Mouse (Mus musculus): ENCODE data around the gene Mier2. TPM values are rescaled to one million over a fixed set of nuclear protein-coding genes. Genes with fewer than 3 reads are reported as not detected.

Mier2 gene
- total RNA-seq, 2 experiments from 2014 or later, result 30.4 to 33.4 TPM

GRCm38 (mm10) chr10:79574796-79575195 is 19.8 kb upstream of the Mier2 start:
- no peak for DNase-seq

GRCm38 (mm10) chr10:79574350-79574749 is 19.4 kb upstream of the Mier2 start:
- DNase-seq, result peak in 1 of 2 experiments; percentile 20

- no peak for DNase-seq
Observed at GRCm38 (mm10) chr10:79573611-79574010, 18.6 kb upstream of the Mier2 start.

- no peak for DNase-seq
Observed at GRCm38 (mm10) chr10:79571314-79571713, 16.3 kb upstream of the Mier2 start.

- no peak for DNase-seq
Observed at GRCm38 (mm10) chr10:79569921-79570320, 14.9 kb upstream of the Mier2 start.

GRCm38 (mm10) chr10:79559716-79560115 is 4.7 kb upstream of the Mier2 start:
- DNase-seq, result no peak

- no peak for DNase-seq
Observed at GRCm38 (mm10) chr10:79557496-79557895, 2.5 kb upstream of the Mier2 start.

- DNase-seq, result no peak
Observed at GRCm38 (mm10) chr10:79556951-79557350, 2.0 kb upstream of the Mier2 start.

- DNase-seq, result no peak
Observed at GRCm38 (mm10) chr10:79555238-79555724, 282 bp upstream of the Mier2 start.

- no peak for DNase-seq
Observed at GRCm38 (mm10) chr10:79553691-79554090, 1.3 kb downstream of the Mier2 start.

- DNase-seq, result no peak
Observed at GRCm38 (mm10) chr10:79553176-79553575, 1.8 kb downstream of the Mier2 start.

- DNase-seq, result no peak
Observed at GRCm38 (mm10) chr10:79552531-79552930, 2.5 kb downstream of the Mier2 start.

GRCm38 (mm10) chr10:79550366-79550765 is 4.6 kb downstream of the Mier2 start:
- no peak for DNase-seq

GRCm38 (mm10) chr10:79548971-79549723 is 5.9 kb downstream of the Mier2 start:
- no peak for DNase-seq

GRCm38 (mm10) chr10:79548546-79548945 is 6.5 kb downstream of the Mier2 start:
- DNase-seq, result no peak

GRCm38 (mm10) chr10:79547148-79547675 is 7.8 kb downstream of the Mier2 start:
- DNase-seq, result no peak

- DNase-seq, result no peak
Observed at GRCm38 (mm10) chr10:79546483-79546882, 8.5 kb downstream of the Mier2 start.

- no peak for DNase-seq
Observed at GRCm38 (mm10) chr10:79545891-79546290, 9.1 kb downstream of the Mier2 start.

GRCm38 (mm10) chr10:79544631-79545030 is 10.4 kb downstream of the Mier2 start:
- DNase-seq, result no peak

- peak; percentile 44 to 67 for DNase-seq
Observed at GRCm38 (mm10) chr10:79543884-79544597, 11.0 kb downstream of the Mier2 start.

GRCm38 (mm10) chr10:79542171-79542570 is 12.8 kb downstream of the Mier2 start:
- DNase-seq, result no peak

- DNase-seq, result no peak
Observed at GRCm38 (mm10) chr10:79541522-79541921, 13.5 kb downstream of the Mier2 start.

- no peak for DNase-seq
Observed at GRCm38 (mm10) chr10:79540746-79541145, 14.3 kb downstream of the Mier2 start.

Measured in adrenal gland, postnatal 36 days (tissue).